Mouse (Mus musculus) forebrain, embryonic 11.5 days (tissue): ENCODE measurements around the gene Defb30. TPM values are rescaled to one million over a fixed set of nuclear protein-coding genes. Genes with fewer than 3 reads are reported as not detected.

ENCODE experiments used
- ATAC-seq: fragments of 200-750 bp; cut with Nextera tagmentation; replicated peaks from 2 replicates; pipeline ENCODE4 v1.8.0; 2017; ENCODE audit warnings: moderate TSS enrichment; ENCODE audit not compliant: low FRiP score
- DNase-seq: peaks from one replicate; pipeline ENCODE4 v3.0.0-alpha.2; 2017; ENCODE audit warnings: low spot score
- H3K27ac ChIP-seq: fragments of 300-500 bp; sonication (generic); 2 replicates; pipeline ENCODE4 v1.5.1; 2014; ENCODE audit warnings: low read depth, low read length
- H3K27me3 ChIP-seq: fragments of 300-500 bp; sonication (generic); 2 replicates; pipeline ENCODE4 v1.6.1; 2014; ENCODE audit warnings: mild to moderate bottlenecking, low read length, mixed read lengths; ENCODE audit not compliant: control insufficient read depth, insufficient read depth
- H3K36me3 ChIP-seq: fragments of 300-500 bp; sonication (generic); 2 replicates; pipeline ENCODE4 v1.6.1; 2014; ENCODE audit warnings: mild to moderate bottlenecking, low read length, moderate library complexity, mixed read lengths; ENCODE audit not compliant: control insufficient read depth, insufficient read depth
- H3K4me1 ChIP-seq: fragments of 300-500 bp; sonication (generic); replicated peaks from 2 replicates; pipeline ENCODE4 v1.6.1; 2014; ENCODE audit warnings: low read length, mixed read lengths; ENCODE audit not compliant: control insufficient read depth, insufficient read depth
- H3K4me2 ChIP-seq: fragments of 300-500 bp; sonication (generic); 2 replicates; pipeline ENCODE4 v1.6.1; 2014; ENCODE audit warnings: low read depth, mild to moderate bottlenecking, low read length, moderate library complexity, mixed read lengths; ENCODE audit not compliant: severe bottlenecking
- H3K4me3 ChIP-seq: fragments of 300-500 bp; sonication (generic); 2 replicates; pipeline ENCODE4 v1.5.1; 2014; ENCODE audit warnings: low read depth, low read length
- H3K9ac ChIP-seq: fragments of 300-500 bp; sonication (generic); 2 replicates; pipeline ENCODE4 v1.6.1; 2014; ENCODE audit warnings: low read length
- H3K9me3 ChIP-seq: fragments of 300-500 bp; sonication (generic); 2 replicates; pipeline ENCODE4 v1.6.1; 2016; ENCODE audit warnings: low read length, mixed read lengths; ENCODE audit not compliant: control insufficient read depth
- WGBS: fragments of 180-500 bp; shearing (Covaris S2); extraction: QIAGEN DNeasy Blood & Tissue Kit; methylation state at CpG from one replicate; pipeline ENCODE4 v1.1.7; 2014; 5-methylcytosine and 5-hydroxymethylcytosine counted together
- polyA plus RNA-seq: library from polyadenylated mRNA; unstranded; fragments of >200 nt; fragmentation: Nextera tagmentation; extraction: Ambion mirVana; gene quantifications from 2 replicates; pipeline ENCODE4 v1.2.1, GENCODE M21; 2014

Gene Defb30
- polyA plus RNA-seq, 1 experiment from 2014 or later, result not detected

GRCm38 (mm10) chr14:63020524-63021156 lies 29.1 kb downstream of the Defb30 start:
- DNase-seq, result no peak
- no peaks in the 10 kb centered on the region for H3K27me3 ChIP-seq
- WGBS, result 72% methylated on average over 6 of the region's 6 CpGs
- no peaks in the 10 kb centered on the region for H3K36me3 ChIP-seq
- no peaks in the 10 kb centered on the region for H3K4me1 ChIP-seq
- no peak overlapping the region for H3K9ac ChIP-seq
- H3K27ac ChIP-seq, result no peak overlapping the region
- H3K9me3 ChIP-seq, result no peaks in the 10 kb centered on the region
- H3K4me3 ChIP-seq, result no peak overlapping the region
- H3K4me2 ChIP-seq, result no peak overlapping the region
- ATAC-seq, result no peak

GRCm38 (mm10) chr14:63014667-63015066 lies 35.1 kb downstream of the Defb30 start:
- no peak for DNase-seq
- WGBS, result 91% methylated on average over 4 of the region's 4 CpGs
- Histone ChIP-seq H3K27ac (no peak overlapping the region), H3K36me3 (no peaks in the 10 kb centered on the region), H3K4me2 (no peak overlapping the region), H3K4me3 (no peak overlapping the region), H3K4me1 (no peaks in the 10 kb centered on the region), H3K9me3 (no peaks in the 10 kb centered on the region; the same call in 1 of the 2 replicates), H3K27me3 (no peaks in the 10 kb centered on the region), H3K9ac (no peak overlapping the region)
- no peak for ATAC-seq

- Histone ChIP-seq H3K4me3 (no peak overlapping the region), H3K27me3 (no peaks in the 10 kb centered on the region), H3K36me3 (no peaks in the 10 kb centered on the region), H3K9ac (no peak overlapping the region), H3K4me1 (no peaks in the 10 kb centered on the region), H3K4me2 (no peak overlapping the region), H3K27ac (no peak overlapping the region), H3K9me3 (no peaks in the 10 kb centered on the region; the same call in 1 of the 2 replicates)
- WGBS, result 87% methylated on average over 4 of the region's 4 CpGs
- DNase-seq (no peak), ATAC-seq (no peak)
Measured at GRCm38 (mm10) chr14:63013082-63013481, 36.7 kb downstream of the Defb30 start.

GRCm38 (mm10) chr14:63011471-63011870 lies 38.3 kb downstream of the Defb30 start, which contains the start of gene Defb43:
Defb43 (plus strand) TSS chr14:63011771.
- H3K4me1 ChIP-seq, result no peaks in the 10 kb centered on the region
- no peak for ATAC-seq
- H3K4me2 ChIP-seq, result no peak within 1 kb of the TSS
- H3K36me3 ChIP-seq, result no peaks in the 10 kb centered on the region
- no peaks in the 10 kb centered on the region for H3K27me3 ChIP-seq
- no peak within 1 kb of the TSS for H3K4me3 ChIP-seq
- no peak within 1 kb of the TSS for H3K27ac ChIP-seq
- WGBS, result 94% methylated on average over 5 of the region's 5 CpGs
- no peak for DNase-seq
- H3K9me3 ChIP-seq, result no peaks in the 10 kb centered on the region; the same call in 1 of the 2 replicates
- no peak within 1 kb of the TSS for H3K9ac ChIP-seq

- DNase-seq (no peak), ATAC-seq (no peak)
- no peaks in the 10 kb centered on the region for H3K9me3 ChIP-seq
- no peaks in the 10 kb centered on the region for H3K27me3 ChIP-seq
- H3K4me3 ChIP-seq, result no peak overlapping the region
- 84% methylated on average over 2 of the region's 2 CpGs for WGBS
- no peak overlapping the region for H3K4me2 ChIP-seq
- H3K9ac ChIP-seq, result no peak overlapping the region
- H3K36me3 ChIP-seq, result no peaks in the 10 kb centered on the region
- H3K4me1 ChIP-seq, result no peaks in the 10 kb centered on the region
- H3K27ac ChIP-seq, result no peak overlapping the region
Measured at GRCm38 (mm10) chr14:63002588-63002987, 47.2 kb downstream of the Defb30 start.

GRCm38 (mm10) chr14:62998977-62999376 lies 50.8 kb downstream of the Defb30 start:
- Histone ChIP-seq H3K27ac (no peak overlapping the region), H3K4me3 (no peak overlapping the region), H3K36me3 (no peaks in the 10 kb centered on the region), H3K27me3 (no peaks in the 10 kb centered on the region), H3K9me3 (no peaks in the 10 kb centered on the region), H3K4me2 (no peak overlapping the region), H3K4me1 (no peaks in the 10 kb centered on the region), H3K9ac (no peak overlapping the region)
- DNase-seq, result no peak
- ATAC-seq, result no peak
- WGBS, result over 99% methylated on average over 4 of the region's 4 CpGs

GRCm38 (mm10) chr14:62997777-62998176 lies 52.0 kb downstream of the Defb30 start, which contains the start of gene Defb47:
Defb47 (plus strand) TSS chr14:62998077.
- Histone ChIP-seq H3K36me3 (no peaks in the 10 kb centered on the region), H3K27ac (no peak within 1 kb of the TSS), H3K4me3 (no peak within 1 kb of the TSS), H3K9me3 (no peaks in the 10 kb centered on the region), H3K27me3 (no peaks in the 10 kb centered on the region), H3K9ac (no peak within 1 kb of the TSS), H3K4me2 (no peak within 1 kb of the TSS), H3K4me1 (no peaks in the 10 kb centered on the region)
- DNase-seq, result no peak
- ATAC-seq, result no peak
- whole genome bisulfite sequencing, result 90% methylated on average over 8 of the region's 8 CpGs

GRCm38 (mm10) chr14:62991849-62992510 lies 57.8 kb downstream of the Defb30 start:
- no peaks in the 10 kb centered on the region for H3K27me3 ChIP-seq
- ATAC-seq (no peak), DNase-seq (no peak)
- no peaks in the 10 kb centered on the region for H3K9me3 ChIP-seq
- H3K4me1 ChIP-seq, result no peaks in the 10 kb centered on the region
- no peak overlapping the region for H3K27ac ChIP-seq
- no peak overlapping the region for H3K4me2 ChIP-seq
- no peaks in the 10 kb centered on the region for H3K36me3 ChIP-seq
- no peak overlapping the region for H3K9ac ChIP-seq
- 50% methylated on average over 7 of the region's 7 CpGs for WGBS
- no peak overlapping the region for H3K4me3 ChIP-seq

GRCm38 (mm10) chr14:62991271-62991670 lies 58.5 kb downstream of the Defb30 start:
- DNase-seq (no peak), ATAC-seq (no peak)
- WGBS, result 78% methylated on average over 3 of the region's 3 CpGs
- Histone ChIP-seq H3K27me3 (no peaks in the 10 kb centered on the region), H3K9me3 (no peaks in the 10 kb centered on the region), H3K9ac (no peak overlapping the region), H3K4me1 (no peaks in the 10 kb centered on the region), H3K36me3 (no peaks in the 10 kb centered on the region), H3K4me2 (no peak overlapping the region), H3K27ac (no peak overlapping the region), H3K4me3 (no peak overlapping the region)
